Mouse (Mus musculus) splenic B cell, adult 2 months (primary cell): ENCODE data around the gene Cast.

ENCODE experiments used
- DNase-seq: peaks from one replicate; pipeline ENCODE4 v3.0.0-alpha.2; 2011; ENCODE audit warnings: low read depth, low spot score
- H3K27me3 ChIP-seq: 2 replicates; pipeline ENCODE4 v1.6.1; 2012; ENCODE audit warnings: mild to moderate bottlenecking, low read length, moderate library complexity, mixed read lengths; ENCODE audit not compliant: control insufficient read depth, poor library complexity, insufficient read depth, severe bottlenecking
- H3K36me3 ChIP-seq: 2 replicates; pipeline ENCODE4 v1.6.1; 2012; ENCODE audit warnings: mild to moderate bottlenecking, low read length, moderate library complexity, mixed read lengths; ENCODE audit not compliant: control insufficient read depth, poor library complexity, insufficient read depth, severe bottlenecking

The Cast gene

GRCm38 (mm10) chr13:74808152-74808929 is at the start of gene Cast:
Gene Cast, minus strand, starts transcription at chr13:74808810.
- DNase-seq: peak; percentile 59
- H3K27me3 ChIP-seq: no peaks in the 10 kb centered on the region
- H3K36me3 ChIP-seq: no peaks in the 10 kb centered on the region

GRCm38 (mm10) chr13:74854338-74855047 is 45.9 kb upstream of the Cast start:
- H3K27me3 ChIP-seq: no peaks in the 10 kb centered on the region
- H3K36me3 ChIP-seq: no peaks in the 10 kb centered on the region

GRCm38 (mm10) chr13:74850823-74851222 is 42.2 kb upstream of the Cast start:
- no peak for DNase-seq

More at GRCm38 (mm10) chr13:74854338-74855047, 45.9 kb upstream of the Cast start:
- peak; percentile 82 for DNase-seq

GRCm38 (mm10) chr13:74845886-74846285 is 37.3 kb upstream of the Cast start:
- H3K27me3 ChIP-seq: no peaks in the 10 kb centered on the region
- DNase-seq: no peak
- no peaks in the 10 kb centered on the region for H3K36me3 ChIP-seq

More at GRCm38 (mm10) chr13:74850823-74851222, 42.2 kb upstream of the Cast start:
- no peaks in the 10 kb centered on the region for H3K36me3 ChIP-seq
- no peaks in the 10 kb centered on the region for H3K27me3 ChIP-seq

- H3K36me3 ChIP-seq: no peaks in the 10 kb centered on the region
- H3K27me3 ChIP-seq: no peaks in the 10 kb centered on the region
- no peak for DNase-seq
These were observed 25.9 kb upstream of the Cast start for GRCm38 (mm10) chr13:74834543-74834942.

GRCm38 (mm10) chr13:74822095-74822494 is 13.5 kb upstream of the Cast start:
- Histone ChIP-seq H3K36me3 (no peaks in the 10 kb centered on the region), H3K27me3 (no peaks in the 10 kb centered on the region)
- no peak for DNase-seq

- DNase-seq: no peak
These were observed 7.1 kb upstream of the Cast start for GRCm38 (mm10) chr13:74815753-74816152.

GRCm38 (mm10) chr13:74807446-74808151 is 1.0 kb downstream of the Cast start:
- H3K27me3 ChIP-seq: no peaks in the 10 kb centered on the region
- no peaks in the 10 kb centered on the region for H3K36me3 ChIP-seq
- DNase-seq: peak; percentile 75

More at GRCm38 (mm10) chr13:74815753-74816152, 7.1 kb upstream of the Cast start:
- H3K27me3 ChIP-seq: no peaks in the 10 kb centered on the region
- H3K36me3 ChIP-seq: no peaks in the 10 kb centered on the region

- DNase-seq: peak; percentile 1
- Histone ChIP-seq H3K27me3 (no peaks in the 10 kb centered on the region), H3K36me3 (no peaks in the 10 kb centered on the region)
These were observed 1.7 kb downstream of the Cast start for GRCm38 (mm10) chr13:74806934-74807333.

GRCm38 (mm10) chr13:74794435-74794834 is 14.2 kb downstream of the Cast start:
- 0 out of 2 replicates have a peak, but pooled peaks cover 2% of the 10 kb centered on the region for H3K36me3 ChIP-seq
- DNase-seq: no peak

GRCm38 (mm10) chr13:74787681-74788080 is 20.9 kb downstream of the Cast start:
- Histone ChIP-seq H3K27me3 (no peaks in the 10 kb centered on the region), H3K36me3 (no peaks in the 10 kb centered on the region)
- no peak for DNase-seq

More at GRCm38 (mm10) chr13:74794435-74794834, 14.2 kb downstream of the Cast start:
- no peaks in the 10 kb centered on the region for H3K27me3 ChIP-seq

- DNase-seq: no peak
- no peaks in the 10 kb centered on the region for H3K36me3 ChIP-seq
- no peaks in the 10 kb centered on the region; the same call in 1 of the 2 replicates for H3K27me3 ChIP-seq
These were observed 36.5 kb downstream of the Cast start for GRCm38 (mm10) chr13:74772151-74772550.

GRCm38 (mm10) chr13:74770480-74770879 is 38.1 kb downstream of the Cast start:
- H3K36me3 ChIP-seq: no peaks in the 10 kb centered on the region
- H3K27me3 ChIP-seq: no peaks in the 10 kb centered on the region; the same call in 1 of the 2 replicates
- DNase-seq: peak; percentile 95

GRCm38 (mm10) chr13:74769871-74770270 is 38.7 kb downstream of the Cast start:
- DNase-seq: peak; percentile 56
- Histone ChIP-seq H3K27me3 (no peaks in the 10 kb centered on the region; the same call in 1 of the 2 replicates), H3K36me3 (no peaks in the 10 kb centered on the region)
